Mouse (Mus musculus) myocyte (in vitro differentiated cells): ENCODE data around the gene Klhdc10. TPM values are rescaled to one million over a fixed set of nuclear protein-coding genes. Genes with fewer than 3 reads are reported as not detected.

Source experiments
- H3K27me3 ChIP-seq: one replicate; pipeline ENCODE4 v1.6.1; 2011; ENCODE audit not compliant: control insufficient read depth, insufficient read depth, insufficient read length
- H3K36me3 ChIP-seq: one replicate; pipeline ENCODE4 v1.6.1; 2011; ENCODE audit not compliant: control insufficient read depth, insufficient read depth
- H3K4me2 ChIP-seq: one replicate; pipeline ENCODE4 v1.6.1; 2011; ENCODE audit warnings: low read depth, control low read depth
- H3K4me3 ChIP-seq: one replicate; pipeline ENCODE4 v1.5.1; 2011; ENCODE audit warnings: mild to moderate bottlenecking, control low read depth, moderate library complexity
- H3K79me2 ChIP-seq: one replicate; pipeline ENCODE4 v1.6.1; 2011; ENCODE audit not compliant: control insufficient read depth, insufficient read depth
- H3ac ChIP-seq: one replicate; pipeline ENCODE4 v1.6.1; 2011; ENCODE audit not compliant: control insufficient read depth, insufficient read length
- CEBPB ChIP-seq: IDR thresholded peaks from 2 replicates; pipeline ENCODE4 v1.6.1; 2011; ENCODE audit warnings: mild to moderate bottlenecking, moderate library complexity; ENCODE audit not compliant: poor library complexity, insufficient read depth, severe bottlenecking
- E2F4 ChIP-seq: IDR thresholded peaks from one replicate; pipeline ENCODE4 v1.6.1; 2011; ENCODE audit warnings: mild to moderate bottlenecking, control low read depth, moderate library complexity; ENCODE audit not compliant: insufficient read depth
- MAX ChIP-seq: IDR thresholded peaks from one replicate; pipeline ENCODE4 v1.6.1; 2011; ENCODE audit warnings: low read depth, mild to moderate bottlenecking, control low read depth
- MYOD1 ChIP-seq, 3 experiments: IDR thresholded peaks; one replicate each; pipeline ENCODE4 v1.6.1; 2011; ENCODE audit warnings: control low read depth in 2 of 3, low read depth in 2 of 3, mild to moderate bottlenecking in 2 of 3, moderate library complexity in 1 of 3; ENCODE audit not compliant: insufficient read length in 2 of 3, control insufficient read depth in 1 of 3
- MYOG ChIP-seq, 3 experiments: IDR thresholded peaks; one replicate each; pipeline ENCODE4 v1.6.1; 2011; ENCODE audit warnings: control low read depth in 2 of 3, low read depth in 2 of 3, mild to moderate bottlenecking in 2 of 3; ENCODE audit not compliant: insufficient read length in 2 of 3, control insufficient read depth in 1 of 3, insufficient read depth in 1 of 3
- POLR2A ChIP-seq: IDR thresholded peaks from one replicate; pipeline ENCODE4 v1.6.1; 2011; ENCODE audit warnings: low read depth, mild to moderate bottlenecking, control low read depth, moderate library complexity; ENCODE audit not compliant: insufficient read length
- POLR2AphosphoS2 ChIP-seq: IDR thresholded peaks from one replicate; pipeline ENCODE4 v1.6.1; 2011; ENCODE audit warnings: low read depth, control low read depth; ENCODE audit not compliant: insufficient read length
- REST ChIP-seq: IDR thresholded peaks from one replicate; pipeline ENCODE4 v1.6.1; 2011; ENCODE audit warnings: mild to moderate bottlenecking, control low read depth, moderate library complexity; ENCODE audit not compliant: insufficient read depth, insufficient read length
- SRF ChIP-seq: IDR thresholded peaks from one replicate; pipeline ENCODE4 v1.6.1; 2011; ENCODE audit warnings: low read depth; ENCODE audit not compliant: control insufficient read depth, insufficient read length
- TCF12 ChIP-seq: IDR thresholded peaks from one replicate; pipeline ENCODE4 v1.6.1; 2011; ENCODE audit warnings: mild to moderate bottlenecking, control low read depth; ENCODE audit not compliant: poor library complexity, insufficient read depth, severe bottlenecking
- TCF3 ChIP-seq: IDR thresholded peaks from one replicate; pipeline ENCODE4 v1.6.1; 2011; ENCODE audit warnings: low read depth, control low read depth; ENCODE audit not compliant: insufficient read length
- USF1 ChIP-seq: IDR thresholded peaks from one replicate; pipeline ENCODE4 v1.6.1; 2011; ENCODE audit warnings: low read depth, mild to moderate bottlenecking, control low read depth, moderate library complexity
- polyA plus RNA-seq: library from polyadenylated mRNA; unstranded; fragments of >200 nt; fragmentation: generic; extraction: Trizol; gene quantifications from one replicate; pipeline ENCODE4 v1.2.1, GENCODE M21; 2012; ENCODE audit warnings: missing spikeins

The Klhdc10 gene
- polyA plus RNA-seq, 1 experiment, result 49.1 TPM

- Histone ChIP-seq H3K4me2 (no peak overlapping the region), H3K4me3 (no peak overlapping the region), H3ac (no peak overlapping the region), H3K36me3 (no peaks in the 10 kb centered on the region), H3K79me2 (peaks cover 9% of the 10 kb centered on the region), H3K27me3 (no peaks in the 10 kb centered on the region)
- TF ChIP-seq MYOD1 (IDR thresholded peaks at IDR 0.05; ENCODE audit: control insufficient read depth in 1 of 3, insufficient read length in 2 of 3, low read depth in 2 of 3) (no peak), POLR2A (no peak), E2F4 (no peak), POLR2AphosphoS2 (no peak), MAX (no peak), MYOG (IDR thresholded peaks at IDR 0.05; ENCODE audit: control insufficient read depth in 1 of 3, insufficient read depth in 1 of 3, insufficient read length in 2 of 3, low read depth in 2 of 3) (no peak), CEBPB (no peak), REST (no peak), SRF (no peak), USF1 (no peak), TCF3 (no peak), TCF12 (no peak)
These were observed 34.8 kb downstream of the Klhdc10 start for GRCm38 (mm10) chr6:30436476-30436875.

GRCm38 (mm10) chr6:30437054-30437453, 35.4 kb downstream of the Klhdc10 start:
- Histone ChIP-seq H3K27me3 (no peaks in the 10 kb centered on the region), H3K36me3 (no peaks in the 10 kb centered on the region), H3ac (no peak overlapping the region), H3K4me3 (no peak overlapping the region), H3K79me2 (peaks cover 9% of the 10 kb centered on the region), H3K4me2 (no peak overlapping the region)
- TF ChIP-seq POLR2A, result no peak
- no peak for TF ChIP-seq TCF12
- TF ChIP-seq MAX, result no peak
- no peak for TF ChIP-seq CEBPB
- no peak for TF ChIP-seq E2F4
- TF ChIP-seq USF1, result no peak
- no peak for TF ChIP-seq MYOG (IDR thresholded peaks at IDR 0.05; ENCODE audit: control insufficient read depth in 1 of 3, insufficient read depth in 1 of 3, insufficient read length in 2 of 3, low read depth in 2 of 3)
- TF ChIP-seq SRF, result no peak
- no peak for TF ChIP-seq REST
- TF ChIP-seq POLR2AphosphoS2, result no peak
- no peak for TF ChIP-seq MYOD1 (IDR thresholded peaks at IDR 0.05; ENCODE audit: control insufficient read depth in 1 of 3, insufficient read length in 2 of 3, low read depth in 2 of 3)
- no peak for TF ChIP-seq TCF3

- peaks cover 9% of the 10 kb centered on the region for H3K79me2 ChIP-seq
- no peak overlapping the region for H3ac ChIP-seq
- H3K27me3 ChIP-seq, result no peaks in the 10 kb centered on the region
- H3K4me2 ChIP-seq, result no peak overlapping the region
- no peak overlapping the region for H3K4me3 ChIP-seq
- H3K36me3 ChIP-seq, result peaks cover 7% of the 10 kb centered on the region
- no peak for TF ChIP-seq TCF12
- no peak for TF ChIP-seq MAX
- TF ChIP-seq TCF3, result no peak
- TF ChIP-seq MYOG (IDR thresholded peaks at IDR 0.05; ENCODE audit: control insufficient read depth in 1 of 3, insufficient read depth in 1 of 3, insufficient read length in 2 of 3, low read depth in 2 of 3), result no peak
- TF ChIP-seq USF1, result no peak
- no peak for TF ChIP-seq MYOD1 (IDR thresholded peaks at IDR 0.05; ENCODE audit: control insufficient read depth in 1 of 3, insufficient read length in 2 of 3, low read depth in 2 of 3)
- TF ChIP-seq POLR2A, result no peak
- TF ChIP-seq REST, result no peak
- TF ChIP-seq CEBPB, result no peak
- no peak for TF ChIP-seq SRF
- TF ChIP-seq POLR2AphosphoS2, result no peak
- TF ChIP-seq E2F4, result no peak
These were observed 37.9 kb downstream of the Klhdc10 start for GRCm38 (mm10) chr6:30439576-30439975.

- peaks cover 7% of the 10 kb centered on the region for H3K36me3 ChIP-seq
- H3K4me2 ChIP-seq, result no peak overlapping the region
- H3ac ChIP-seq, result no peak overlapping the region
These were observed 55.3 kb downstream of the Klhdc10 start for GRCm38 (mm10) chr6:30456991-30457390.

GRCm38 (mm10) chr6:30458626-30459025, 57.0 kb downstream of the Klhdc10 start:
- Histone ChIP-seq H3K27me3 (no peaks in the 10 kb centered on the region), H3K79me2 (no peaks in the 10 kb centered on the region), H3ac (no peak overlapping the region), H3K4me3 (no peak overlapping the region), H3K4me2 (no peak overlapping the region), H3K36me3 (peaks cover 7% of the 10 kb centered on the region)
- no peak for TF ChIP-seq MAX
- TF ChIP-seq MYOD1 (IDR thresholded peaks at IDR 0.05; ENCODE audit: control insufficient read depth in 1 of 3, insufficient read length in 2 of 3, low read depth in 2 of 3), result no peak
- TF ChIP-seq TCF3, result no peak
- no peak for TF ChIP-seq TCF12
- no peak for TF ChIP-seq CEBPB
- TF ChIP-seq SRF, result no peak
- no peak for TF ChIP-seq POLR2AphosphoS2
- no peak for TF ChIP-seq MYOG (IDR thresholded peaks at IDR 0.05; ENCODE audit: control insufficient read depth in 1 of 3, insufficient read depth in 1 of 3, insufficient read length in 2 of 3, low read depth in 2 of 3)
- no peak for TF ChIP-seq REST
- TF ChIP-seq POLR2A, result no peak
- no peak for TF ChIP-seq E2F4
- TF ChIP-seq USF1, result no peak

More at GRCm38 (mm10) chr6:30456991-30457390, 55.3 kb downstream of the Klhdc10 start:
- Histone ChIP-seq H3K4me3 (no peak overlapping the region), H3K27me3 (no peaks in the 10 kb centered on the region), H3K79me2 (no peaks in the 10 kb centered on the region)
- TF ChIP-seq USF1 (no peak), TCF12 (no peak), REST (no peak), MAX (no peak), TCF3 (no peak), POLR2AphosphoS2 (no peak), CEBPB (no peak), MYOG (IDR thresholded peaks at IDR 0.05; ENCODE audit: control insufficient read depth in 1 of 3, insufficient read depth in 1 of 3, insufficient read length in 2 of 3, low read depth in 2 of 3) (no peak), MYOD1 (IDR thresholded peaks at IDR 0.05; ENCODE audit: control insufficient read depth in 1 of 3, insufficient read length in 2 of 3, low read depth in 2 of 3) (no peak), E2F4 (no peak)
